Mouse (Mus musculus): ENCODE results near the gene Gpr146. TPM values are rescaled to one million over a fixed set of nuclear protein-coding genes. Genes with fewer than 3 reads are reported as not detected.

The Gpr146 gene
- polyA plus RNA-seq, 1 experiment: 16.4 TPM

DNA sequence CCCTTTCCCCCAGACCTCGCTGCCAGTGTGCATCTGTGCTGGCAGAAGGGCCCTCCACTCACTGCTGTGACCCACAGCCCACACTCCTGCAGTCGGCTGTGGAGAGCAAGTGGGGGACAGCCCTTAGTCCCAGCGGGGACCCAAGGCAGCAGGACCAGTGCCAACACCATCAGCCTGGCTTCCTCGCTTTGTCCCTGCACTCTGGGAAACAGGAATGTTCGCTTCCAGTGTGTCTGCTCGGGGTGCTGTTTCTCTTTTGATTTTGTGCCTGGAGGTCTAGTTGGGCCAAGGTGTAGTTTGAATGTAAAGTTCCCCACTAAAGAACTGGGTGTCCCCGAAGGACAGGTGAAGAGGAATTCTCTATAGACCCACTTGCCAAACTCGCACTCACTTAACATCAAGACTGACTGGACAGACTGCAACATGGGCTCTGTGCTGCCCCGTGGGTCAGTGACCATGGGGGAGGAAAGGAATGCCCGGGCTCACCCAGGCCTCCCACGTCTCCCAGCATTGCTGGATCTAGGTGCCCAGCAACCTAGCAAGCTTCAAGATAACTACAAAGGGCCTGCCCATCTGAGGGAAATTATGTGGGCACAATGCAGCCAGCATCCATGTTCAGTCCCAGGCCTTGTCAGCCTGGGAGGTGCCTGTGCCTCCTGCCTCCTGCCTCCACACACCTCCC lies 14.0 kb downstream of the Gpr146 start:
- H3K4me1 ChIP-seq (ENCODE audit: control insufficient read depth, insufficient read depth, low read length): peaks cover 31% of the 10 kb centered on the region
- peak overlapping the region; percentile 16 for H3K27ac ChIP-seq (ENCODE audit: insufficient read depth, low read length)
- H3K27me3 ChIP-seq (ENCODE audit: control insufficient read depth, insufficient read depth, low read length): no peaks in the 10 kb centered on the region
- no peak overlapping the region for H3K4me3 ChIP-seq (replicated peaks; ENCODE audit: insufficient read depth, low read depth, low read length)
- DNase-seq: peak; percentile 45 to 49
- 23% methylated on average over 11 of the region's 11 CpGs for WGBS
- TF ChIP-seq CTCF (IDR thresholded peaks at IDR 0.05; ENCODE audit: borderline replicate concordance, insufficient read depth, low read depth, low read length) (no peak), POLR2A (IDR thresholded peaks at IDR 0.05; ENCODE audit: borderline replicate concordance, insufficient read depth, low read length) (no peak)

DNA sequence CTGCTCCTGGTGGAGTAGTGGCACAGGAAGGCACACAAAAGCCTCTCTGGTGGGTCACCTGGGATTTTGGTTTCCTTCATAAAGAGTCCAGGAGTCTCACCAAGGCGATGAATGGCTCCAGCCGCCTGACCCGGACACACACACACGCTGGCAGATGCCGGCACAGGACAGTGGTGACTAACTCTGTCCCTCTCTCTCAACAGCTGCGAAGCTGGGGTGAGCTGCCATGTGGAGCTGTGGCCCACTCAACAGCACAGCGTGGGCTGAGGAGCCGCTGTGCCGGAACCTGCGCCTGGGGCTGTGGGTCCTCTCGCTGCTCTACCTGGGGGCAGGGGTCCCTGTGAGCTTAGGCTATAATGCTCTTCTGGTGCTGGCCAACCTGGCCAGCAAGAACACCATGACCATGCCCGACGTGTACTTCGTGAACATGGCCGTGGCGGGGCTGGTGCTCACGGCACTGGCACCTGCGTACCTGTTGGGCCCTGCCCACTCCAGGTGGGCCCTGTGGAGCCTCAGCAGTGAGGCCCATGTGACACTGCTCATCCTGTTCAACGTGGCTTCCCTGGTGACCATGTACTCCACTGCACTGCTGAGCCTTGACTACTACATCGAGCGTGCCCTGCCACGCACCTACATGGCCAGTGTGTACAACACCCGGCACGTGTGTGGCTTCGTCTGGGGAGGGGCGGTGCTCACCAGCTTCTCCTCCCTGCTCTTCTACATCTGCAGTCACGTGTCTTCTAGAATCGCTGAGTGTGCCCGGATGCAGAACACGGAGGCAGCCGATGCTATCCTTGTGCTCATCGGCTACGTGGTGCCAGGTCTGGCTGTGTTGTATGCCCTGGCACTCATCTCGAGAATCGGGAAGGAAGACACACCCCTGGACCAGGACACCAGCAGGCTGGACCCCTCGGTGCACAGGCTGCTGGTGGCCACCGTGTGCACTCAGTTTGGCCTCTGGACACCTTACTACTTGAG lies 15.0 kb downstream of the Gpr146 start:
- H3K27ac ChIP-seq (ENCODE audit: insufficient read depth, low read length): no peak overlapping the region
- 81% methylated on average over 37 of the region's 37 CpGs for WGBS
- DNase-seq: no peak
- H3K4me3 ChIP-seq (replicated peaks; ENCODE audit: insufficient read depth, low read depth, low read length): no peak overlapping the region
- no peaks in the 10 kb centered on the region for H3K27me3 ChIP-seq (ENCODE audit: control insufficient read depth, insufficient read depth, low read length)
- TF ChIP-seq CTCF (IDR thresholded peaks at IDR 0.05; ENCODE audit: borderline replicate concordance, insufficient read depth, low read depth, low read length) (no peak), POLR2A (IDR thresholded peaks at IDR 0.05; ENCODE audit: borderline replicate concordance, insufficient read depth, low read length) (no peak)
- H3K4me1 ChIP-seq (ENCODE audit: control insufficient read depth, insufficient read depth, low read length): peaks cover 31% of the 10 kb centered on the region

DNA sequence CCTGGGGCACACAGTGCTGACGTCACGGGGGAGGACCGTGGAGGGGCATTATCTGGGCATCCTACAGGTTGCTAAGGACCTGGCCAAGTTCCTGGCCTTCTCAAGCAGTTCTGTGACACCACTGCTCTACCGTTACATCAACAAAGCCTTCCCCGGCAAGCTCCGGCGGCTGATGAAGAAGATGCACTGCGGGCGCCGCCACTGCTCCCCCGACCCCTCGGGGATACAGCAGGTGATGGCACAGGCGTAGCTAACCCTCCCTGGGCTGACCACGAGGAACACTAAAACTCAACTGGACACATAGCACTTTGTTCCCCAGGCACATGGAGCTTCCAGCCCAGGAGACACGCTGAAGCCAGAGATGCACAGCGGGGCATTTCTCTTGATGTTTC lies 15.7 kb downstream of the Gpr146 start:
- H3K4me1 ChIP-seq (ENCODE audit: control insufficient read depth, insufficient read depth, low read length): peaks cover 30% of the 10 kb centered on the region
- no peak for TF ChIP-seq CTCF (IDR thresholded peaks at IDR 0.05; ENCODE audit: borderline replicate concordance, insufficient read depth, low read depth, low read length)
- no peak for TF ChIP-seq POLR2A (IDR thresholded peaks at IDR 0.05; ENCODE audit: borderline replicate concordance, insufficient read depth, low read length)
- 83% methylated on average over 16 of the region's 16 CpGs for WGBS
- no peak for DNase-seq
- no peak overlapping the region for H3K4me3 ChIP-seq (replicated peaks; ENCODE audit: insufficient read depth, low read depth, low read length)
- no peaks in the 10 kb centered on the region for H3K27me3 ChIP-seq (ENCODE audit: control insufficient read depth, insufficient read depth, low read length)
- no peak overlapping the region for H3K27ac ChIP-seq (ENCODE audit: insufficient read depth, low read length)

DNA sequence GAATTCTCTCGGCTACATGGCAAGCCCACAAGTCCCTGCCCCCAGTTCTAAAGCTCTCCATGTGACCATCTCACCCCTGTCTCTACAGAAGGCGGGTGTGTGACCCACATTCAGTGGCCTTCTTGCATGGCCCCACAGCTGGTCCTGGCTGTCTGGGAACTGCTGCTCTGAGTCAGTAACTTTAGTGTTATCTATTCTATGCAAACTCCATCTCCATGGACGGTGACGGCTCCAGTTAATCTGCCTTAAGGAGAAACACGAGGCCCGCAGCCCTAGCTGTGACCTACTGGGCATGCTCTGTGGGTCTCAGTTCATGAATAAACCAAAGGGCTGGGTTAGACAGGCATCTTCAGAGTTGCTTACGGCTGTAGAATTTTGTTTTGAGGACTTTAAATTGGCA lies 16.9 kb downstream of the Gpr146 start:
- Histone ChIP-seq H3K27ac (ENCODE audit: insufficient read depth, low read length) (no peak overlapping the region), H3K27me3 (ENCODE audit: control insufficient read depth, insufficient read depth, low read length) (no peaks in the 10 kb centered on the region), H3K4me3 (replicated peaks; ENCODE audit: insufficient read depth, low read depth, low read length) (no peak overlapping the region), H3K4me1 (ENCODE audit: control insufficient read depth, insufficient read depth, low read length) (peaks cover 29% of the 10 kb centered on the region)
- 82% methylated on average over 7 of the region's 7 CpGs for WGBS
- TF ChIP-seq POLR2A (IDR thresholded peaks at IDR 0.05; ENCODE audit: borderline replicate concordance, insufficient read depth, low read length): no peak
- no peak for TF ChIP-seq CTCF (IDR thresholded peaks at IDR 0.05; ENCODE audit: borderline replicate concordance, insufficient read depth, low read depth, low read length)
- no peak for DNase-seq

DNA sequence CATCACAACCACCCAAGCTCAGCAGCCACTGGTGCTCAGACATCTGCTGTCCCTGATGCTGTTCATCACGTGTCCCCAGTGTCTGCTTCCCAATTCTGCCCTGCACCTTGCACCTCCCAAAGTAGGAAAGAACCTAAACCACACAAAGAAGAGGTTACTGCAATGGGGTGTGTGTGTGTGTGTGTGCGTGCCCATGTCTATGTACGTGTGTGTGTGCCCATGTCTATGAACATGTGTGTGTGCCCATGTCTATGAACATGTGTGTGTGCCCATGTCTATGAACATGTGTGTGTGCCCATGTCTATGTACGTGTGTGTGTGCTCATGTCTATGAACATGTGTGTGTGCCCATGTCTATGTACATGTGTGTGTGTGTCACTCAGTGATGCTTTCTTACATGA lies 18.0 kb downstream of the Gpr146 start:
- no peak for TF ChIP-seq CTCF (IDR thresholded peaks at IDR 0.05; ENCODE audit: borderline replicate concordance, insufficient read depth, low read depth, low read length)
- TF ChIP-seq POLR2A (IDR thresholded peaks at IDR 0.05; ENCODE audit: borderline replicate concordance, insufficient read depth, low read length): no peak
- H3K27ac ChIP-seq (ENCODE audit: insufficient read depth, low read length): no peak overlapping the region
- no peak for DNase-seq
- peaks cover 38% of the 10 kb centered on the region for H3K4me1 ChIP-seq (ENCODE audit: control insufficient read depth, insufficient read depth, low read length)
- WGBS: 86% methylated on average over 4 of the region's 4 CpGs
- H3K4me3 ChIP-seq (replicated peaks; ENCODE audit: insufficient read depth, low read depth, low read length): no peak overlapping the region
- H3K27me3 ChIP-seq (ENCODE audit: control insufficient read depth, insufficient read depth, low read length): no peaks in the 10 kb centered on the region

DNA sequence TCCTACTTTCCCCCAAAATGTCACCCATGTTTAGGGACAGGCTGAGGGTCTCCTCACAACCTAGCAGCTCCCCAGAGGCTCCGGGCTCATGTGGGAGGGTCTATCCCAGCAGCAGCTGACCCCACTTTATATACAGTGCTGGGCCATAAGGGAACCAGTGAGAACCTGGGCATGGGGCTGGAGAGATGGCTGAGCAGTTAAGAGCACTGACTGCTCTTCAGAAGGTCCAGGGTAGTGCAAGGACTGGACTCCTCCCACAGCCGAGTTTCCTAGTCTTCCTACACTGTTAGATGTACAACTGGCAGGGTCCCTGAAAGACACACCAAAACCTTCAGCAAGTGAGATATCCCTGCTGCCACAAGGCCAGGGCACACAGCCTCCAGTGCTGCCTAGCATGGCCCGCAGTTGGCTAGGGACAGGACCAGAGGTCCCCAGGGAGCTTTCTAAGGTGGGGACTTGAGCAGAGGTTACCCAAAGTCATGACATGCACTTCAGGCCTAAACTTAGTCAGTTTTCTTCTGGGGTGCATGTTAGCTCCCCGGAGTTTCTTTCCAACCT lies 19.9 kb downstream of the Gpr146 start:
- Histone ChIP-seq H3K27me3 (ENCODE audit: control insufficient read depth, insufficient read depth, low read length) (no peaks in the 10 kb centered on the region), H3K4me1 (ENCODE audit: control insufficient read depth, insufficient read depth, low read length) (peaks cover 27% of the 10 kb centered on the region), H3K27ac (ENCODE audit: insufficient read depth, low read length) (no peak overlapping the region), H3K4me3 (replicated peaks; ENCODE audit: insufficient read depth, low read depth, low read length) (no peak overlapping the region)
- no peak for TF ChIP-seq CTCF (IDR thresholded peaks at IDR 0.05; ENCODE audit: borderline replicate concordance, insufficient read depth, low read depth, low read length)
- no peak for TF ChIP-seq POLR2A (IDR thresholded peaks at IDR 0.05; ENCODE audit: borderline replicate concordance, insufficient read depth, low read length)
- 93% methylated on average over 4 of the region's 4 CpGs for WGBS
- DNase-seq: no peak

DNA sequence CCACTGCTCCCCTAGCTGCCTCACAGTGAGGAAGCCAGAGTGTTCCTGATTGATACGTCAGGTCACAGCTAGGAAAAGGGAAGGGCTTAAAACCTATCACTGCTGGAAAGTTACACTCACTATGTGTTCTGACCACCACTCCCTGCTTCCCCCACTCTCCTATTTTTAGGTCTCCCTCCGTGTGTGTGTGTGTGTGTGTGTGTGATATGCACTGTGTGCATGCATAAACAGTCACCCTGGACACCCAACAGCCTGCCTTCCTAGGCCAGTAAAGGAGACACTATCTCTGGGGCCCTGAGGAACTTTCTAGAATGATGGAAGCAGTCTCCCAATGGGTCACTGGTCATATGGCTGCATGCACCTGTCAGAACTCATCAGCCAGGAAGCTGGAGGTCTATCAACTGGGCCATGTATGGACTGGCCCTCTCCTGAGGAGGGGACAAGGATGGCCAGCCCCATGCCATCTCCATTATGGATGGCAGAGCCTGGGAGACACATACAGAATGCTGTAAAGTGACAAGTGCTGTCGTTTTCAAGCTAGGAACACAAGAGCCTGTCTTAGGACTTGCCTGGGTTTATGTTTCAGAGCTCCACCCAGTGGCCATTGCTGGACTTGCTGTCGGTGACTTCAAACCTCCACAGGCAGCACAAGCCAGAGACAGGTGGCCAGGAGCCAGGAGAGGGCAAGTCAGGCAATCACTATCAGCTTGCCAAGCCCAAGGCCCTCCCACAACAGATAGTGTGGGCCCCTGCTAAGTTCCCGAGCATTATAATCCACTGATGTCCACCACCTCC lies 20.7 kb downstream of the Gpr146 start:
- Histone ChIP-seq H3K4me1 (ENCODE audit: control insufficient read depth, insufficient read depth, low read length) (peaks cover 29% of the 10 kb centered on the region), H3K4me3 (replicated peaks; ENCODE audit: insufficient read depth, low read depth, low read length) (no peak overlapping the region), H3K27ac (ENCODE audit: insufficient read depth, low read length) (no peak overlapping the region), H3K27me3 (ENCODE audit: control insufficient read depth, insufficient read depth, low read length) (no peaks in the 10 kb centered on the region)
- peak; percentile 92 to 94 for DNase-seq
- TF ChIP-seq CTCF (IDR thresholded peaks at IDR 0.05; ENCODE audit: borderline replicate concordance, insufficient read depth, low read depth, low read length) (peak; percentile 86), POLR2A (IDR thresholded peaks at IDR 0.05; ENCODE audit: borderline replicate concordance, insufficient read depth, low read length) (no peak)
- WGBS: 33% methylated on average over 5 of the region's 5 CpGs

Data from cerebellum, adult 2 months (tissue).